26 mouse cellular contexts compared by ENCODE assay signal in genomic region chr12:91305038-91305437, GRCm38 (mm10).
DNase-seq lines count a peak whose midpoint lies in the region; ATAC-seq and TF ChIP-seq lines count a peak whose summit lies in the region.
"Had no signal": no experiment of that assay in that cellular context is flagged by ENCODE, and none has a peak within 500 bp of the region (broad histone marks: within the 10 kb centered on the region; RNA-seq: fewer than 3 reads in every experiment).

No protein-coding gene starts in this region.

- peaks cover 0 to 5% of the 10 kb centered on the region in 2 experiments for H3K36me3 ChIP-seq in CH12.LX (replicated peaks in 1 of 2; ENCODE audit: control insufficient read depth in 1 of 2, insufficient read depth in 1 of 2, low read length in 1 of 2)
- H3K36me3 ChIP-seq in limb, embryonic 13.5 days = no peaks in the 10 kb centered on the region
- H3K36me3 ChIP-seq: embryonic facial prominence, embryonic 12.5 days; embryonic facial prominence, embryonic 15.5 days; forebrain, embryonic 10.5 days; hindbrain, embryonic 12.5 days; hindbrain, embryonic 15.5 days had no signal

- H3K27ac ChIP-seq in CH12.LX (ENCODE audit: insufficient read depth, low read depth) = no peak overlapping the region
- no peak overlapping the region for H3K27ac ChIP-seq in limb, embryonic 13.5 days
- H3K27ac ChIP-seq: embryonic facial prominence, embryonic 12.5 days; embryonic facial prominence, embryonic 15.5 days; forebrain, embryonic 10.5 days; forebrain, embryonic 13.5 days; gastrocnemius, adult 2 months; hindbrain, embryonic 12.5 days; hindbrain, embryonic 15.5 days had no signal

- no peaks in the 10 kb centered on the region for H3K79me2 ChIP-seq in CH12.LX (replicated peaks; ENCODE audit: control insufficient read depth, extremely low read depth, insufficient read depth, poor library complexity, severe bottlenecking)

- 34% methylated on average over 5 of the region's 5 CpGs for WGBS in limb, embryonic 13.5 days

- peak overlapping the region; percentile 66 for H3K9ac ChIP-seq in CH12.LX (ENCODE audit: insufficient read depth, low read depth)
- H3K9ac ChIP-seq in limb, embryonic 13.5 days = no peak overlapping the region
- H3K9ac ChIP-seq: embryonic facial prominence, embryonic 12.5 days; embryonic facial prominence, embryonic 15.5 days; forebrain, embryonic 13.5 days; hindbrain, embryonic 12.5 days; hindbrain, embryonic 15.5 days had no signal

- DNase-seq in A20 (ENCODE audit: low read depth, low spot score) (peak; percentile 69), CH12.LX (ENCODE audit: extremely low read depth) (peak; percentile 58)
- peak; percentile 42 for DNase-seq in forelimb bud, embryonic 11.5 days (ENCODE audit: low read depth, low spot score)
- no peak for DNase-seq in layer of hippocampus, adult 9-11 months
- DNase-seq in cerebellum, adult 11 months = no peak
- no peak for DNase-seq in ovary, postnatal 14 days (ENCODE audit: low spot score)
- DNase-seq: adrenal gland, postnatal 10 days; adrenal gland, postnatal 36 days; cerebellum, adult 18-20 months; cerebellum, adult 9-11 months; cerebellum, postnatal 25 days; gastrocnemius, adult 2 months; gastrocnemius, postnatal 14 days; heart, adult 11 months had no signal

- no peak for TF ChIP-seq CTCF in CH12.LX (conservative IDR thresholded peaks at IDR 0.05 in 1 of 2, IDR thresholded peaks at IDR 0.05 in 1 of 2; ENCODE audit: low read depth in 2 of 2, low read length in 2 of 2)

- no peaks in the 10 kb centered on the region for H3K9me3 ChIP-seq in CH12.LX (replicated peaks; ENCODE audit: low read length)
- H3K9me3 ChIP-seq in limb, embryonic 13.5 days = no peaks in the 10 kb centered on the region
- H3K9me3 ChIP-seq: embryonic facial prominence, embryonic 12.5 days; embryonic facial prominence, embryonic 15.5 days; forebrain, embryonic 10.5 days; forebrain, embryonic 13.5 days; G1E; hindbrain, embryonic 12.5 days; hindbrain, embryonic 15.5 days had no signal

- H3K4me2 ChIP-seq in CH12.LX (ENCODE audit: insufficient read depth, low read depth, poor library complexity, severe bottlenecking) = peak overlapping the region; percentile 99
- H3K4me2 ChIP-seq in limb, embryonic 13.5 days (replicated peaks) = no peak overlapping the region
- H3K4me2 ChIP-seq: embryonic facial prominence, embryonic 12.5 days; embryonic facial prominence, embryonic 15.5 days; forebrain, embryonic 13.5 days; heart, embryonic 11.5 days; hindbrain, embryonic 12.5 days; hindbrain, embryonic 15.5 days had no signal

- peak; percentile 51; the same call in 1 of the 2 replicates for ATAC-seq in limb, embryonic 13.5 days (ENCODE audit: low FRiP score, low read depth)
- ATAC-seq in megakaryocyte progenitor cell, adult 5-6 weeks (replicated peaks; ENCODE audit: poor library complexity) = no peak
- ATAC-seq: forebrain, embryonic 13.5 days; forebrain, embryonic 16.5 days had no signal

- TF ChIP-seq EP300 in CH12.LX (IDR thresholded peaks at IDR 0.05; ENCODE audit: low read length) = peak; percentile 78

- H3K27me3 ChIP-seq in CH12.LX (replicated peaks) = no peaks in the 10 kb centered on the region
- no peaks in the 10 kb centered on the region for H3K27me3 ChIP-seq in limb, embryonic 13.5 days
- H3K27me3 ChIP-seq: embryonic facial prominence, embryonic 12.5 days; embryonic facial prominence, embryonic 15.5 days; forebrain, embryonic 13.5 days; hindbrain, embryonic 12.5 days; hindbrain, embryonic 15.5 days; Patski had no signal

- dilution Hi-C loops in CH12.LX (cut with MboI; ENCODE audit: extremely low pct_ligation_motif_present, extremely low pct_unique_long_range_greater_than_20kb, low sequenced_read_pairs) = no loop called here

- TF ChIP-seq POLR2A in CH12.LX (IDR thresholded peaks at IDR 0.05; ENCODE audit: low read depth, low read length) = no peak

- peaks cover 0 to 25% of the 10 kb centered on the region in 2 experiments; a peak in 2 of 4 replicates for H3K4me1 ChIP-seq in CH12.LX (ENCODE audit: control insufficient read depth in 1 of 2, insufficient read depth in 2 of 2)
- H3K4me1 ChIP-seq in limb, embryonic 13.5 days = peaks cover 3% of the 10 kb centered on the region; the same call in 1 of the 2 replicates
- H3K4me1 ChIP-seq: embryonic facial prominence, embryonic 12.5 days; embryonic facial prominence, embryonic 15.5 days; forebrain, embryonic 10.5 days; forebrain, embryonic 13.5 days; hindbrain, embryonic 12.5 days; hindbrain, embryonic 15.5 days had no signal

- TF ChIP-seq RAD21 in CH12.LX (IDR thresholded peaks at IDR 0.05; ENCODE audit: low read depth, low read length) = no peak

- no peak overlapping the region for H3K4me3 ChIP-seq in CH12.LX (replicated peaks in 1 of 3; ENCODE audit: low read depth in 2 of 3, low read length in 2 of 3, poor library complexity in 1 of 3)
- no peak overlapping the region for H3K4me3 ChIP-seq in limb, embryonic 13.5 days
- H3K4me3 ChIP-seq: embryonic facial prominence, embryonic 12.5 days; embryonic facial prominence, embryonic 15.5 days; forebrain, embryonic 10.5 days; forebrain, embryonic 13.5 days; gastrocnemius, adult 2 months; hindbrain, embryonic 12.5 days; hindbrain, embryonic 15.5 days had no signal

- in situ Hi-C loops in CH12.LX (cut with MboI; ENCODE audit: low pct_ligation_motif_present, low pct_unique_long_range_greater_than_20kb, low sequenced_read_pairs) = loop anchor here (25.0 kb wide), 3 partner anchors 318 to 1818 kb away; no protein-coding TSS in a partner anchor

TF ChIP-seq in CH12.LX, 34 proteins besides CTCF, POLR2A, EP300 and RAD21:
- no peak for TF ChIP-seq SMC3 (IDR thresholded peaks at IDR 0.05; ENCODE audit: low read depth, low read length)
- 0 out of 2 replicates have a peak, but pooled peaks have one; percentile 18 for TF ChIP-seq TBP (conservative IDR thresholded peaks at IDR 0.05; ENCODE audit: low read depth, low read length)
- TF ChIP-seq JUND (conservative IDR thresholded peaks at IDR 0.05; ENCODE audit: low read depth, low read length) = peak; percentile 49; the same call in 1 of the 2 replicates
- TF ChIP-seq IRF4 (IDR thresholded peaks at IDR 0.05; ENCODE audit: low read depth, low read length) = peak; percentile 89

Comparison
In these comparisons a context has a peak if more than half of its experiments do, and no peak if none do; other contexts are left out.
1. DNase-seq: peak in A20 (single experiment), CH12.LX (single experiment) and forelimb bud, embryonic 11.5 days (single experiment); none in layer of hippocampus, adult 9-11 months (single experiment), cerebellum, adult 11 months (single experiment) and ovary, postnatal 14 days (single experiment).